Mouse (Mus musculus) ES-E14 (cell line): ENCODE results near the gene Zfp36l1.

ENCODE experiments used
- CHD2 ChIP-seq: IDR thresholded peaks from 2 replicates; pipeline ENCODE4 v1.6.1; 2014; ENCODE audit warnings: mild to moderate bottlenecking, low read depth, low read length, inconsistent platforms
- HCFC1 ChIP-seq: IDR thresholded peaks from 2 replicates; pipeline ENCODE4 v1.6.1; 2012; ENCODE audit warnings: low read length, inconsistent platforms, borderline replicate concordance; ENCODE audit not compliant: insufficient read depth
- ZNF384 ChIP-seq: IDR thresholded peaks from 2 replicates; pipeline ENCODE4 v1.6.1; 2012; ENCODE audit warnings: low read depth, low read length, inconsistent platforms

GRCm38 (mm10) chr12:80135173-80135572 lies 22.4 kb upstream of the Zfp36l1 start:
- TF ChIP-seq ZNF384 (no peak), HCFC1 (no peak), CHD2 (no peak)
